Mouse (Mus musculus): ENCODE measurements around the gene Muc5b. TPM values are rescaled to one million over a fixed set of nuclear protein-coding genes. Genes with fewer than 3 reads are reported as not detected.

Muc5b gene
- polyA plus RNA-seq, 1 experiment from 2014 or later = not detected

GRCm38 (mm10) chr7:141874891-141875290, 36.0 kb downstream of the Muc5b start:
- H3K36me3 ChIP-seq (ENCODE audit: control insufficient read depth, insufficient read depth, low read length) = peaks cover 3% of the 10 kb centered on the region; the same call in 1 of the 2 replicates
- no peak overlapping the region for H3K27ac ChIP-seq (ENCODE audit: low read length)
- no peak overlapping the region for H3K9ac ChIP-seq (ENCODE audit: low read depth, low read length)
- H3K4me3 ChIP-seq (ENCODE audit: low read length) = no peak overlapping the region
- no peaks in the 10 kb centered on the region for H3K9me3 ChIP-seq (ENCODE audit: control insufficient read depth, low read length)
- no peaks in the 10 kb centered on the region for H3K27me3 ChIP-seq (replicated peaks; ENCODE audit: control insufficient read depth, insufficient read depth, low read length)
- 90% methylated on average over 5 of the region's 5 CpGs for WGBS
- no peaks in the 10 kb centered on the region for H3K4me1 ChIP-seq (ENCODE audit: control insufficient read depth, insufficient read depth, low read length)
- H3K4me2 ChIP-seq (ENCODE audit: low read depth, low read length) = no peak overlapping the region
- no peak for ATAC-seq

DNA sequence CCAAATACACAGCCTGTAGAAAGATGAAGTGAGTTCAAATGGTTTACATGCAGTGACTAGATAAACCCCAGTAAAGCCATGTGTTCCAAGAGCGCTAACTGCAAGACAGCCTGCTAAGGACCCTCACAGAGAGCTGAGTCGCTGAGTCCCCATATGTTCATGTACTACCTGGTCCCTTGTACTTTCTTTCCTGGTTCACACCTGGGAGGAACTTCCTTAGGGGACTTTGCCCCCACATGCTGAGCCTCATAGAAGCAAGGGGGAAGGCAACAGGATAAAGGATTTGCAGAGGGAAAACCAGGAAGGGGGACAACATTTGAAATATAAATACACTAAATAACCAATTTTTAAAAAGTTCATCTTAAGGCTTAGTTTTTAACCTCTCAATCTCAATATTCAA, 39.9 kb downstream of the Muc5b start:
- peak; percentile 88 for ATAC-seq
- Histone ChIP-seq H3K4me1 (ENCODE audit: control insufficient read depth, insufficient read depth, low read length) (no peaks in the 10 kb centered on the region), H3K9ac (ENCODE audit: low read depth, low read length) (no peak overlapping the region), H3K36me3 (ENCODE audit: control insufficient read depth, insufficient read depth, low read length) (peaks cover 16% of the 10 kb centered on the region), H3K4me3 (ENCODE audit: low read length) (no peak overlapping the region), H3K4me2 (ENCODE audit: low read depth, low read length) (no peak overlapping the region), H3K9me3 (ENCODE audit: control insufficient read depth, low read length) (no peaks in the 10 kb centered on the region), H3K27ac (ENCODE audit: low read length) (no peak overlapping the region), H3K27me3 (replicated peaks; ENCODE audit: control insufficient read depth, insufficient read depth, low read length) (no peaks in the 10 kb centered on the region)
- WGBS = 92% methylated on average over 2 of the region's 2 CpGs

- ATAC-seq = no peak
- no peaks in the 10 kb centered on the region for H3K4me1 ChIP-seq (ENCODE audit: control insufficient read depth, insufficient read depth, low read length)
- H3K4me2 ChIP-seq (ENCODE audit: low read depth, low read length) = no peak overlapping the region
- no peaks in the 10 kb centered on the region for H3K9me3 ChIP-seq (ENCODE audit: control insufficient read depth, low read length)
- no peak overlapping the region for H3K27ac ChIP-seq (ENCODE audit: low read length)
- H3K9ac ChIP-seq (ENCODE audit: low read depth, low read length) = no peak overlapping the region
- peaks cover 21% of the 10 kb centered on the region; the same call in 1 of the 2 replicates for H3K36me3 ChIP-seq (ENCODE audit: control insufficient read depth, insufficient read depth, low read length)
- WGBS = 95% methylated on average over 7 of the region's 7 CpGs
- no peak overlapping the region for H3K4me3 ChIP-seq (ENCODE audit: low read length)
- H3K27me3 ChIP-seq (replicated peaks; ENCODE audit: control insufficient read depth, insufficient read depth, low read length) = no peaks in the 10 kb centered on the region
Measured at GRCm38 (mm10) chr7:141892151-141892550, 53.3 kb downstream of the Muc5b start.

- Histone ChIP-seq H3K36me3 (ENCODE audit: control insufficient read depth, insufficient read depth, low read length) (no peaks in the 10 kb centered on the region), H3K9me3 (ENCODE audit: control insufficient read depth, low read length) (no peaks in the 10 kb centered on the region), H3K9ac (ENCODE audit: low read depth, low read length) (peak overlapping the region; percentile 91), H3K4me2 (ENCODE audit: low read depth, low read length) (peak overlapping the region; percentile 58), H3K4me3 (ENCODE audit: low read length) (peak overlapping the region; percentile 88), H3K27me3 (replicated peaks; ENCODE audit: control insufficient read depth, insufficient read depth, low read length) (0 out of 2 replicates have a peak, but pooled peaks cover 2% of the 10 kb centered on the region), H3K27ac (ENCODE audit: low read length) (peak overlapping the region; percentile 43; the same call in 1 of the 2 replicates), H3K4me1 (ENCODE audit: control insufficient read depth, insufficient read depth, low read length) (peaks cover 15% of the 10 kb centered on the region)
- WGBS = 0% methylated on average over 16 of the region's 16 CpGs
- ATAC-seq = peak; percentile 64
Measured at GRCm38 (mm10) chr7:141901825-141902224, 63.0 kb downstream of the Muc5b start.

DNA sequence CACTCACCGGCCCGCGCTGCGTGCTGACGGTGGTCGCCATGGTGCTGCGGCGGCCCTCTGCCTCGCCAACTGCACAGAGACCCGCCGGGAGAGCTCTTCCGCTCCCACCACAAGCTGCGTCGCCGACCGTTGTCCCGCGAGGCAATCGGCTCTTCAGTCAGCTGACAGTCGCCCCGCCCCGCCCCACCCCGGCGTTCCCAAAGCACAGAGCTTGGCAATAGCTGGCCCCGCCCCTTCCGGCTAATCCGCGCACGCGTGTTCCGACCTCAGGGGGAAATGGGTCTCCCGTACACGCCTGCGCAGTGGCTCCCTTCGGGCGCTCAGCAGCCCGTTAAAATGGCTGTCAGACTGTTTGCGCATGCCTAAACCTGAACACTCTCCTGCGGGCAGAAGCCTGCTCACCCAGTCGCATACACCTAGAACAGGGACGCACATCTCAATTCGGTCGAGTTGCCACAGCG, 63.4 kb downstream of the Muc5b start:
- H3K27me3 ChIP-seq (replicated peaks; ENCODE audit: control insufficient read depth, insufficient read depth, low read length) = peaks cover 2% of the 10 kb centered on the region; the same call in 1 of the 2 replicates

GRCm38 (mm10) chr7:141902791-141903190, 63.9 kb downstream of the Muc5b start:
- Histone ChIP-seq H3K4me1 (ENCODE audit: control insufficient read depth, insufficient read depth, low read length) (peaks cover 15% of the 10 kb centered on the region), H3K4me2 (ENCODE audit: low read depth, low read length) (peak overlapping the region; percentile 80), H3K9ac (ENCODE audit: low read depth, low read length) (peak overlapping the region; percentile 74), H3K36me3 (ENCODE audit: control insufficient read depth, insufficient read depth, low read length) (no peaks in the 10 kb centered on the region), H3K9me3 (ENCODE audit: control insufficient read depth, low read length) (no peaks in the 10 kb centered on the region), H3K27me3 (replicated peaks; ENCODE audit: control insufficient read depth, insufficient read depth, low read length) (peaks cover 2% of the 10 kb centered on the region; the same call in 1 of the 2 replicates), H3K27ac (ENCODE audit: low read length) (no peak overlapping the region), H3K4me3 (ENCODE audit: low read length) (peak overlapping the region; percentile 88)
- 70% methylated on average over 4 of the region's 4 CpGs for WGBS
- ATAC-seq = no peak

More for the DNA sequence above, 63.4 kb downstream of the Muc5b start:
- H3K9ac ChIP-seq (ENCODE audit: low read depth, low read length) = peak overlapping the region; percentile 91
- under 1% methylated on average over 43 of the region's 44 CpGs for WGBS
- no peaks in the 10 kb centered on the region for H3K36me3 ChIP-seq (ENCODE audit: control insufficient read depth, insufficient read depth, low read length)
- no peaks in the 10 kb centered on the region for H3K9me3 ChIP-seq (ENCODE audit: control insufficient read depth, low read length)
- peak; percentile 99 for ATAC-seq
- H3K4me3 ChIP-seq (ENCODE audit: low read length) = peak overlapping the region; percentile 88
- H3K4me2 ChIP-seq (ENCODE audit: low read depth, low read length) = peak overlapping the region; percentile 80
- H3K27ac ChIP-seq (ENCODE audit: low read length) = peak overlapping the region; percentile 43; the same call in 1 of the 2 replicates
- peaks cover 15% of the 10 kb centered on the region for H3K4me1 ChIP-seq (ENCODE audit: control insufficient read depth, insufficient read depth, low read length)

DNA sequence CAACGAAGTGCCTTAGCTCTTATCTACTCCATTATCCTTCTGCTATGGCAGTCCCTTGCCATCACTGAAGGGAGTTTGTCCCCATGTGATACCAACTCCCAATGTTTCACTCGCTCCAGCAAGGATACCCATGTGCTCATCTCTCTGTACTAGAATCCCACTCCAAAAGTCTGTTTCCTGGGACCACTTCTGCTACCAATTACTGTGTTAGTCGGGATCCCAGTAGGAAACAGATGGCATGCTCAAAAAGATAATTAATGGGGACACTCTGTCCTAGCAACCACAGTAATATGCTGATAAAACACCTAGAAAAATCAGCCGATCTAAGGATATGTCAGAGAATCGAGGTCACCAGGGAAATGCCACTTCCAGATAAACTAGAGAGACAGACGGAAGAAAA, 69.7 kb downstream of the Muc5b start:
- WGBS = 77% methylated on average over 6 of the region's 6 CpGs
- H3K9ac ChIP-seq (ENCODE audit: low read depth, low read length) = no peak overlapping the region
- H3K36me3 ChIP-seq (ENCODE audit: control insufficient read depth, insufficient read depth, low read length) = no peaks in the 10 kb centered on the region
- peaks cover 15% of the 10 kb centered on the region; the same call in 1 of the 2 replicates for H3K27me3 ChIP-seq (replicated peaks; ENCODE audit: control insufficient read depth, insufficient read depth, low read length)
- H3K27ac ChIP-seq (ENCODE audit: low read length) = no peak overlapping the region
- no peak overlapping the region for H3K4me3 ChIP-seq (ENCODE audit: low read length)
- no peak for ATAC-seq
- no peaks in the 10 kb centered on the region for H3K4me1 ChIP-seq (ENCODE audit: control insufficient read depth, insufficient read depth, low read length)
- no peaks in the 10 kb centered on the region for H3K9me3 ChIP-seq (ENCODE audit: control insufficient read depth, low read length)
- no peak overlapping the region for H3K4me2 ChIP-seq (ENCODE audit: low read depth, low read length)

DNA sequence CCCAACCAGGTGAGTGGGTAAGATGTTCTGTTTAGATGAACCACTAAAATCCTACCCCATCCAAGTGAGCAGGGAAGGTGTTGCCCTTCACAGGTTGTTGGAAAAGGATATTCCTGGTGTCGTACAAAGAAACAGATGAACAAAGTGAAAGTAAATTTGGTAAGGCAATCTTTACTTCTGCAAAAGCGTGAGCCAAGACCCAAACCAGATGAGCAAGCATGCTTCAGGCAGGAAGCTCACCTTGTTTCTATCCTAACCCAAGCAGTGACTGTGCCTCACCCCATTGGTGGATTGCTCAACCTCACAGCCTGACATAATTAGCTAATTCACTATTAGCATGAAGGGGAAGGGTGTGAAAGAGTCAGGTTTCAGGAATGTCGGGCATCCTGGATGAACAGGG, 72.4 kb downstream of the Muc5b start:
- H3K4me2 ChIP-seq (ENCODE audit: low read depth, low read length) = no peak overlapping the region
- H3K9me3 ChIP-seq (ENCODE audit: control insufficient read depth, low read length) = no peaks in the 10 kb centered on the region
- H3K27me3 ChIP-seq (replicated peaks; ENCODE audit: control insufficient read depth, insufficient read depth, low read length) = peaks cover 21% of the 10 kb centered on the region; the same call in 1 of the 2 replicates
- ATAC-seq = no peak
- H3K36me3 ChIP-seq (ENCODE audit: control insufficient read depth, insufficient read depth, low read length) = no peaks in the 10 kb centered on the region
- WGBS = 62% methylated on average over 3 of the region's 3 CpGs
- no peak overlapping the region for H3K27ac ChIP-seq (ENCODE audit: low read length)
- H3K4me1 ChIP-seq (ENCODE audit: control insufficient read depth, insufficient read depth, low read length) = no peaks in the 10 kb centered on the region
- no peak overlapping the region for H3K4me3 ChIP-seq (ENCODE audit: low read length)
- no peak overlapping the region for H3K9ac ChIP-seq (ENCODE audit: low read depth, low read length)

- 87% methylated on average over 2 of the region's 2 CpGs for WGBS
- no peak within 1 kb of the TSS for H3K9ac ChIP-seq (ENCODE audit: low read depth, low read length)
- no peaks in the 10 kb centered on the region for H3K9me3 ChIP-seq (ENCODE audit: control insufficient read depth, low read length)
- no peaks in the 10 kb centered on the region for H3K36me3 ChIP-seq (ENCODE audit: control insufficient read depth, insufficient read depth, low read length)
- H3K27me3 ChIP-seq (replicated peaks; ENCODE audit: control insufficient read depth, insufficient read depth, low read length) = peaks cover 8% of the 10 kb centered on the region; the same call in 1 of the 2 replicates
- ATAC-seq = no peak
- no peak within 1 kb of the TSS for H3K4me2 ChIP-seq (ENCODE audit: low read depth, low read length)
- H3K27ac ChIP-seq (ENCODE audit: low read length) = no peak within 1 kb of the TSS
- H3K4me1 ChIP-seq (ENCODE audit: control insufficient read depth, insufficient read depth, low read length) = no peaks in the 10 kb centered on the region
- no peak within 1 kb of the TSS for H3K4me3 ChIP-seq (ENCODE audit: low read length)
Measured at GRCm38 (mm10) chr7:141918407-141918806, 79.5 kb downstream of the Muc5b start, which contains the start of gene Tollip. Gene Tollip (minus strand): TSS chr7:141918507.
